Mouse (Mus musculus) gastrocnemius, postnatal 4 days (tissue): ENCODE data around the gene Inca1. TPM values are rescaled to one million over a fixed set of nuclear protein-coding genes. Genes with fewer than 3 reads are reported as not detected.
A peak's percentile ranks its signal among the peaks of the same experiment; 100 is the strongest.

ENCODE experiments used
- DNase-seq, 2 experiments: peaks; one replicate each; pipeline ENCODE4 v3.0.0; 2021 to 2022; ENCODE audit warnings: low spot score in 2 of 2, mixed read lengths in 2 of 2
- total RNA-seq, 2 experiments: library from RNA; stranded (reverse); gene quantifications; 2 replicates each; pipeline ENCODE4 v1.2.3; 2021

Gene Inca1
- total RNA-seq, 2 experiments from 2014 or later, result 2.0 to 3.0 TPM

DNA sequence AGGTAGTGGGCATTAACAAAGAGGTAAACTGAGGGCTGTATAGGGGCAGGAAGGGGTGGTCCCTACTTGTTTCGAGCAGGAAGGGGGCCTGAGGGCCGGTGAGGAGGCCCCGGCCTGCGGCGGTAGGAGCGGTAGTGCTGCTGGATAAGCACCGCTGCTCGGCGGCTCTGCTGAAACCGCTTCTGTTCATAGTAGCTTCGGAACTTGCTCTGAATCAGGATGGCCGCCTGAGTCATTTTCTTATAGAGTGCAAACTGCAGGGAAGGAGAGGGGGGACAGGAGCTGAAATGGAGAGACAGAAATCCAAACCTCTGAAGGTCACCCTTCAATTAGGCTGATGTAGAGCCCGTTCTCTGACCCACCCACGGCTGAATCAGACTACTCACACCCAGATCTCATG lies 29.5 kb downstream of the Inca1 start:
- no peak for DNase-seq

DNA sequence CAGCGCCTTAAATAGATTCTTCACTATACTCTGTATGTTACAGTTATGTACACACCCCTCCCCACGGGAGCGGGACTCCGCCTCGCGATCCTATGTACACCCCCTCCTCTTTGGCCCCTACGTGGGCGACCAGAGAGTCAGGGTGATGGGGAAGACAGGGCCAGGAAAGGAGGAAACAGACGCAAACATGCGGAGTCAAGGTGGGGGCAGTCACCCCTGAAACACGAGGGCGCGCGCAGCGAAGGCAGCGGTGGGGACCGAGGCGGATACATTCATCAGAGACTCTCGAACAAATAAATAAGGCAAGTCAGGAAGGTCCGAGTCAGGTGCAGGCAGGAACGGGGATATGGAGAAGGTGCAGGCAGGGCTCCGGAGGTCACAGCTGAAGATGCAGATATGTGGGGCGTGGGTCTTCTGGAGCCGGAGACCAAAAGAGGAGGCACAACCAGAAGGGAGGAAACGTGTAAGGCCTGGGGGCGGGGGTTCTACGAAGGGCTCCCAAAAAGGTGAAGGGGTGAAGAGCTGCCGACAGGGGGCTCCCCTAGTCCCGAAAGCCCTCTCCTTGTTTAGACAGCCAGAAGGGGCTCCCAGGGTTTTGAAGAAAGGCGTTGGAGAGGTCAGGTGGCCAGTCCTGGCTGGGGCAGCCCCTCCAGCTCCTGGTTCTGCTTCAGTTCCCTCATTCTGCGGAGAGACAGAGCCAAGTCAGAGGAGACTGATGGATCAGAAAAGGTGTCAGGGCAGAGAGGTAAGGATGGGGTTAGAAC lies 30.2 kb downstream of the Inca1 start:
- DNase-seq, result peak in 1 of 2 experiments; percentile 79

DNA sequence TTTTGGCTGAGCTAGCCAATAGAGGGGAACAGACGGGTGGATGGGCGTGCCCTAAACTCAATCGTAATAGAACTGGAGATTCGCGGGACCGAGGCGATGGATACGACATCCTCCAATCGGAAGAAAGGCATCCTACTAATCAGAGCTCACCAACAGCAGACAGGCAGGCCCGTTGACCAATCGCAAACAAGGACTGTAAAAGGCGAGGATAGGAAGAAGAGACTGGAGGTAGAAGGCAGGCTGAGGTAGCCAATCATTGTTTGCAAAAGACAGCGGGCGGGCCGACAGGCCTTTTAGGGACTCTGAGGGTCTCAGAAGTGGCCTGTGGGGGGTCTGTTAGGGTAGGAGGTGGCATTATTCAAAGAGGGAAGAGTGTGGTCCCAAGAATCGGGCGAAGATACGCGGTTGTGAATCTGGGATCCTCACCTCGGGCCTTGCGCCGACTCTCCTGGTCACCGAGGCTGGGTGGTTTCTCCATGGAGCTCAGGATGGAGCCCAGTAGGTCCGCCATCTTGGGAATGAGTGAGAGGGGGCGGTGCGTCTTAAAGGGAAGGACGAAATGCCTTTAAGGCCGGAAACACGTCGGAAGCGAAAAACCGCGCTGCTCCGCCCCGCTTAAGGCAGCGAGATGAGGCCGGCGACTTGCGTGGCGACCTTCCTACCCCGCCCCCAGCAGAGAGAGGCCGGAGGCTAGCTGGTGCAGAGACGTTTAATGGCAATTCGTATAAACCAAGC lies 31.0 kb downstream of the Inca1 start, which contains the start of gene Spag7:
Gene Spag7, minus strand, starts transcription at position 646 of the 735 bp plus-strand sequence.
- peak; percentile 85 to 96 for DNase-seq

DNA sequence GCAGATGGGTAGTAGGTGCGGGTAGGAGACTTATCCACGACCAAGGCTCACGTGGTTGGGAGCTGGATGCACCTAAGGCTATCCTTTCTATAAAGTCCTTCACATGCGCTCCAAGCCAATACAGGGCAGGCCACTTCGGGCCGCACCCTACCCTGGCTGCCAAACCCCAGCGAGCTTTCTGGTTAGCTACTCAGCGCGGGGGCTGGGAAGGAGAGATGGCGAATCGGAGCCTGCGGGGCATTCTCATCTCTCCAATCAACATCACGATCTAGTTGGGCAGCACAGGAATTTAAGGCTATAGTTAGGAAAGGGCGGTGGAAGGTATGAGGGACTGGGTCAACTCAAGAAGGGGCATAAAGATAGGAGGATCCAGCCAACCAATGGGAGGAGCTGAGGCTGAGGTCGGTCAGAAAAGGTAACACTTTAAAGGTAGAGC lies 31.6 kb downstream of the Inca1 start:
- DNase-seq, result peak in 1 of 2 experiments; percentile 78

DNA sequence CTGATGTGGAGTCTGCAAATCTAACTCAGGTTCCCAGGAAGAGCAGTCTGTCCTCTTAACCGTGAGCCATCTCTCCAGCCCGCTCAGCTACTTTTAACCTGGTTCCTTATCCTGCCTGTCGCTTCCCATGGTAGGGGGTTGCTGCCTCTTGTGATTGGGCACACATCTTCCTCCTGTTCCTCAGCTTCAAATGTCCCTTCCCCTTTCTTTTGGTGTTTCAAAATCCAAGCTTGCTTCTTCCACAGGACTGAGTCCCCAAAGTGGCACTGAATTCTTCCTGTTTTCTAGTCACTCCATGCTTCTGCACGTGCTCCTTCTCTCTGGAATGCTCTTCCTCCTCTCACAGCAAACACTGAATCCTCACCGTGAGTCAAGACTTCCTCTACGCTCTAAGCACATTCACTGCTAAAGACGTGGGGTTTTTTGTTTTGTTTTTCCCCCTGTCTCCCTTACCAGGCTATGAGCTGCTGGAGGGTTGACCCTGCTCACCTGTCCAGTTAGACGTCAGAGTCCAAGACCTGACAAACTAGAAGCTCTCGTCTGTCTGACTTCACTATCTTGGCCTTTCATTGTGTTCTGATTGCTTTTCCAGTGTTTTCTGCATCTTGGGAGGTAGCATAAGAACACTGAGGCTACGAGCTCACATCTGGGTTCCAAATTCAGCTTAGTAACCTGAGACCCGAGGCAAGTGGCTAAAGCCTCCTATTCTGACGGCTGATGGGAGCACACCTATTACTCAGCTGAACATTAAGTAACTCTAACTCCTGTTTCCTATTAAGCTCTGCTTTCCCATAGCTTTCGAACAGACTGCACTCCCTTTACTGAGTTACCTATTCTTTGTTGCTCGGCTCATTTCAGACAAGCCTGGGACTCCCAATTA lies 32.4 kb downstream of the Inca1 start:
- no peak for DNase-seq

DNA sequence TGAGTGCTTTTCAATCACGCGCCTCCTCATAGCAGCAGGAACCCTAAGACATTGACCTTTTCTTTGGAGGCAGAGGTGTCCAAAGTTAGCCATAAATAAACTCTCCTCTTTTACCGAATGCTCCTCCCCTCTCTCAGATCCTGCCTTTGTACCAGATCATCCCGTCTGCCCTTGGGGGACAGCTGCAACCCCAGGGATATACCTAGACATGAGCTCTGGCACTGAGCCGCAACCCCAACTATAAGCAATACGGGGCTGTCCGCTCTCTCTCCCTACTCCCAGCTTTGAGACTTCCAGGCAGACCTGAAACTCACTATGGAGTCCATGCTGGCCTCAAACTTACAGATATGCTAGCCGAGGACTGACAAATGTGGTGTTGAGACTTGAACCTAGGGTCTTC lies 33.3 kb downstream of the Inca1 start:
- no peak for DNase-seq

DNA sequence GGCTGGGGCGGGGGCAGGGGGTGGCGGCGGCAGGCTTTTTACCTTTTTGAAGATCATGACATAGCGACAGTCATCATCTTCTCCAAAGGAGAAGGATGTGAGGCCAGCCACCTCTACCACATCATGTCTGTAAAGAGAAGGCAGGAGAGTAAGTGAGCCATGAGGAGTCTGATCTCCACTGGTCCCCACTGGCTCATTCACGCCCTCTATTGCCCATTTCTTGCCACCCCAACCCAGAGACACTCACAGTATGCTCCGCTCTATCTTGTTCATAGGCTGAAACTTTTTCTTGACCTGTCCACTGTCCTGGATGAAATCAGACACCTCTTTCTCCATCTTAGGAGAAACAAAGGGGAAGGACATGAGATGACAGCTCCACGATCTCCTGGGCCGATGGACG lies 35.2 kb downstream of the Inca1 start:
- DNase-seq, result no peak

DNA sequence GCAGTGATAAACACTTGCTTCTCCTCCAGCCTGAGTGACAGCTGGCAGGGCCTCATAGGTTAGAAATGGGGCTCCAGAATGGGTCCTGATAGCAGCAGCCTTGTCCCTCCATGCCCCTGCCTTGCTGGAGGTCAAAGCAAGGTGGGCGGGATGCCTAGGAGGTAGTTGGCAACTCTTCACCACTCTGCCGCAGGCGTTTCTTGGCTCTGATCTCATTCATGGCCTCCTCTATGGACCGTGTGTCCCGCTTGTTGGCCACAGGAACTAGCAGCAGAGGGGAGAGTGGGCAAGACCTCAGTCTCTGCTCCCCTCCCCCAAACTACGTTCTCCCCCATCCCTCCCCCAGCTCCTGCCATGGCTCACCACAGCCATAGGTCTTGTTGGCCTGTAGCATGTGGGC lies 36.0 kb downstream of the Inca1 start:
- DNase-seq, result no peak

DNA sequence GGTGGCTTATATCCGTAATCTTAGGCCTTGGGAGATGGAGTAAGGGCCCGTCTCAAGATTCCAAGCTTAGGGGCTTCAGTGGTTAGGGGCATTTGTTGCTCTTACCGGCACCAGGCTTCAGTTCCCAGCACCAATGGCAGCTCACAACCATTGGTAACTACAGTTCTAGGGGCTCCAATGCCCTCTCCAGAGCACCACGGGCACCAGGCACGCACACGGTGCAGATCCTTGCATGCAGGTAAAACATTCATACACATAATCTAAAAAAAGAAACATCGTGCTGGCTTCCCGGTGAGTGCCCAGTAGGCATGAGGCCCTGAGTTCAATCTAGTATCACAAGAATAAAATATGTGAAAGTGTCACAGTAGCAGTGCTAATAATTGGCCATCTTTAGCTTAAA lies 36.9 kb downstream of the Inca1 start:
- DNase-seq, result no peak

DNA sequence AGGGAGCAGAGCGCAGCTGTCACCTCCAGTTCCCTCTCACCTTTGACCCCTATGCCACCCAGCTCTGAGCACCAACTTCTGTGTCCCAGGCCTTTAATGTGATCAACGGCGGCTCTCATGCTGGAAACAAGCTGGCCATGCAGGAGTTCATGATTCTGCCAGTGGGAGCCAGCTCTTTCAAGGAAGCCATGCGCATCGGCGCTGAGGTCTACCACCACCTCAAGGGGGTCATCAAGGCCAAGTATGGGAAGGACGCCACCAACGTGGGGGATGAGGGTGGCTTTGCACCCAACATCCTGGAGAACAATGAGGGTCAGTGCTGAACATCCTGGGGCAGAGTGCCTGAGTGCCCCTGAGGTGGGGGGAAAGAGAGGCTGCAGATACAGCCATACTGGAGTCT lies 39.4 kb downstream of the Inca1 start:
- DNase-seq, result no peak

DNA sequence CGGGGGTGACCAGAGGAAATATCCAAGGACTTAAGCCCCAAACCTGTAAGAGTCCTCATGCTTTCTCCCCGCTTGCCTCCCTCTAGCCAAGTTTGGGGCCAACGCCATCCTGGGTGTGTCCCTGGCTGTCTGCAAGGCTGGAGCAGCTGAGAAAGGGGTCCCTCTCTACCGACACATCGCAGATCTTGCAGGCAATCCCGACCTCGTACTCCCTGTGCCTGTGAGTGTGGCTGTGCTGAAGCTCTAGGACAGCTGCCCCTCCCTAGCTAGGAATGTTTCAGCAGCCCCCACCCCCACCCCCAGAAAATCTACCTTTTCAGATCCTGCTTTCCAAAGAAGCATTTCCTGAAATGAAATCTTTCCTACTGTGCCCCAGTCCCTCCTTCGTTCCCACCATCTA lies 41.0 kb downstream of the Inca1 start:
- DNase-seq, result no peak

DNA sequence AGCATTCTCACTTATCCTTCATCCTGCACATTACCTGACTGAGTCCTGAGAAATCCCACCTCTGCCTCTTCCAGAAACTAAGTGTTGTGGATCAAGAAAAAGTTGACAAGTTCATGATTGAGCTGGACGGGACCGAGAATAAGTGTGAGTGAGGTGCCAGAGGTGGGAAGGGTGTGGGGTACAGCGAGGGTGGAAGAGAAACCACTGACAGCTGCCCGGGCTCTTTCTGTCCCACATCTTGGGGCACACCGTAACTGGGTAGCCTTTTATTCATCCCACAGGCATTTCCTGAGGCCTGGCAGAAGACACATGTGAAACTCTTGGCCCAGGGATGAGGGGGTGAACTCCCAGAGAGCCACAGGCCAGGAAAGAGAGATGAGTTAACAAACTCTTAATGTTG lies 41.4 kb downstream of the Inca1 start:
- DNase-seq, result no peak

DNA sequence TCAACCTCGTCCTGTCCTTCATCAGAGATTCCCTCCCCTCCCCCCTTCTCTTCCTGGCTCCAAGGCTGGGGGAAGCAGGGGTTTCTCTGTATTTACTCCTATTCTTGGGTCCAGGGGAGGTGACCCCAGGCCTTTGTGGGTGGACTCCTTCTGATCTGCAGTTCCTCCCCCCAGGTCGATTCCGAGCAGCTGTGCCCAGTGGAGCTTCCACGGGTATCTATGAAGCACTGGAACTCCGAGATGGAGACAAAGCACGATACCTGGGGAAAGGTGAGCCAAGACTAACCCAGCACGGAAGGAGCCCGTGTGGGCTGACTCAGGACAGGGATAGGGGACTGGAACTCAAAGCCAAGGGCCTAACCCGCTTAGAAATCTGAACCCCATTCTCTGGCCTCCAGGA lies 42.0 kb downstream of the Inca1 start:
- no peak for DNase-seq

DNA sequence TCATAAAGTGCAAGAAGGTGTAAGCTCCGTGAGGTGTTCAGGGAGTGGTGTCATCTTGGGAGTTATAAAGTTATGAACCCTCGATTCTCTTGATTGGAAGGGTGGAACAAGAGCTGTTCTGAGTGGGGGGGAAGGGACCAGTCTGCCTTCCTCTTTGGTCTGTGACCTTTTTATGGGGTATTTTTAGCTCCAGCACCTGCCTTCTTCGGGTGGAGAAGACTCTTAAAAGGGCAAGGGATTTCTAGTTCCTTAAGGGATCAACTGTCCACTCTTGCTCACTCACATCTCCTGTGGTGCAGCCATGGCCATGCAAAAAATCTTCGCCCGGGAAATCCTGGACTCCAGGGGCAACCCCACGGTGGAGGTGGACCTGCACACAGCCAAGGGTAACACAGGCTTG lies 42.4 kb downstream of the Inca1 start:
- no peak for DNase-seq

DNA sequence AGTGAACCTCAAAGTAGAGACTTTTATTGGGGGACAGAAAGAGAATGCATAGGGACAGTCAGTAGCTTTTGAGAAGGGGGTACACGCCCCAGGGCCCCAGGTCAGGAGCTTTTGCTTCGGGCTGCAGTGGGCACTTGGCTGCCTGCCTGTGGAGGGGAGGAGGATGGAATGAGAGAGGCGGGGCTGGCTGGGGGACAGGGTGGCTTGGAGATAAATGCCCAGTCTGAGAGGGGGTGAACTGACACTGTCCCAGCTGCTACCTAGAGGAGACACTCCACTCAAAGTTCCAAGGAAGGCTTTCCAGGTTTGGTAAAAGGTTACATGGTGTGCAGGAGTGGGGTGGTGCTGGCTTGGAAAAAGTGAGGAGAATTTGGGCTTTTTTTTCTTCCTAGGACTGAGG lies 43.0 kb downstream of the Inca1 start, which contains the start of gene Eno3:
Gene Eno3, plus strand, starts transcription at position 239 of the 400 bp plus-strand sequence.
- peak in 1 of 2 experiments; percentile 51 for DNase-seq

DNA sequence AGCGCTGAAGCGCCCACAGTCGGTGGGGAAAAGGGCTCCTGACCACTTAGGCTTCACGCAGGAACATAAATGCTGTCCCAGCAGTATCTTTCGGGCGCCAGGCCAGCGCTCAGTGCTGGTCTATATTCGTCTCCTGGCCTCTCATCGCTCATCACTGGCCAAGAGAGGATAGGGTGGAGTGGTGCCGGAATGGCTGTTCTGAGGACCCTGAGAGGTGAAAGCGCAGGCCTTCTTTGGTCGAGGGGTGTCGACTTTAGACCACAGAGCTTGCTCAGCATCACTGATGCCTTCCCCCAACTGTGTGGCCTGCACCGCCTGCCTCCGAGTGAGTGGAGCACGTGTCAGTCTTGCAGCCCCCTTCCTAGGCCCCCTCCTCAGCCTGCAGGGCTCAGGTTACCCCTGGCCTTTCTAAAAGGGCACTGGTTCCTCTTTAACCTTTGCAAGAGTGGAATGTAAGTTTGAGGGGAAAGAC lies 43.5 kb downstream of the Inca1 start:
- peak in 1 of 2 experiments; percentile 77 for DNase-seq

DNA sequence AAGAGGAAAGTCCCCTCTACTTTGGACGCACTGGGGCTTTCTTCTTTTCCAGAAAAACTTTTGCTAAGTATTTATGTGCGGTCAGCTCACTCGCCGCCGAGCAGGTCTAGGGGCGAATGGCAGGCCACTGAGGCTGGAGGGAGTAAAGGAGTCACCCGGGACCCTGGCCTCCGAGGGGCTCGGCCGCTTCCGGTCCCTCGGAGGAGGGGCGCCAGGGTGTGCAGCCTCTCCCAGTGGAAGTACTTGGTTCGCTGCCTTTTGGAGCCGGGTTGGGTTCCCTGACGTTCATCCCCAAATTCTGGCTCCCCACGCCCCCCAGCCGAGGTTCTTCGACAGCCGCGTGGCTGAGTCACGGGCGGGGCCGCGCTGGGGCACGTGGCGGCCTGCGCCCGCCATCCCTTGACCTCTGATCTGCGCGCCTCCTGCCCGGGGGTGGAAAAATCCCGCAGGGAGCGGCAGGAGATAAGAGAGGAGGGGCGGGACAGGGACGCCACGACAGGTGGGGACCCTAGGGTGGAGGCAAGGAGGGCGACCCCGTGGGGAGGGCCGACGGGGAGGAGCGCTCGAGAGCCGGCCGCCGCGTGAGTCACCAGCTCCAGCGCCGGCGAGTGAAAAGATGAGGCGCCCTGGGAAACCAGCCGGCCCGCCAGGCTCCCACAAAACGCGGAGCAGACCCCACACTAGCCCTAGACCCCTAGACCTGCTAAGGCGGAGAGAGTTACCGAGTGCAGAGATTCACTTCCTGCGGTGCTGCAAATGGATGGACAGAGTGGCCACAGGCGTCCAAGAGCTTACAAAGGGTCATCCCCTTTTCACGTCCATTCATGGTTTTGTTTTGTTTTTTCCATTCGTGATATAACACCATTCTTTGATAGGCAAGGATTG lies 44.1 kb downstream of the Inca1 start:
- peak; percentile 58 to 79 for DNase-seq

DNA sequence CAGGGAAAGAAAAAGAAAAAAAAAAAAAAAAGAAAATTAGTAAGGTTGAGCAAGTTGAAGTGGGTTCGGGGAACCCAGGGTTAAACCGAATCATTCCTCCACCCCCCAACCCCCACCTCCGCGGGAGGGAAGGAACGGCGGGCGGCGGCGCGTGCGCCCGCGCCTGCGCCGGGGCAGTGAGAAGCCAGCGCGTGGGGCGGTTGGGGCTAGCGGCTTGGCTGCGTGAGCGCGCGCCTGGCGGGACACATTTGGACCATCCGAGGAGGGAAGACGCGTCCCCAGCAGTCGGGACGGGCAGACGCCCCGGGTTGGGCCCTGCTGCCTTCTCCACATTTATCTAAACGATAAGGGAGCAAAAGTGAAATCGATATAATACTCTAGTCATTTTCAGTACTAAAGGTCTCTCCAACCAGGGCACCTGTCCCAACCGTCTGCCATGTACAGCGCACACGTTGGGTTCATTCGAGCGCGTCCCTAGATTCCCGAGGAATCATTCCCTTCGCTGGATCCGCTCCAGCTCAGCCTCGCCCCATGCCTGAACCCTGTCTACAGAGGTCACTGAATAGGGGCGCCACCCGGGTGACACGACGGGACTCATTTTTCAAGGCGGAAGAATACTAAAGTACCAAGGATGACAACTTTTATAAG lies 44.9 kb downstream of the Inca1 start:
- peak; percentile 82 to 89 for DNase-seq

DNA sequence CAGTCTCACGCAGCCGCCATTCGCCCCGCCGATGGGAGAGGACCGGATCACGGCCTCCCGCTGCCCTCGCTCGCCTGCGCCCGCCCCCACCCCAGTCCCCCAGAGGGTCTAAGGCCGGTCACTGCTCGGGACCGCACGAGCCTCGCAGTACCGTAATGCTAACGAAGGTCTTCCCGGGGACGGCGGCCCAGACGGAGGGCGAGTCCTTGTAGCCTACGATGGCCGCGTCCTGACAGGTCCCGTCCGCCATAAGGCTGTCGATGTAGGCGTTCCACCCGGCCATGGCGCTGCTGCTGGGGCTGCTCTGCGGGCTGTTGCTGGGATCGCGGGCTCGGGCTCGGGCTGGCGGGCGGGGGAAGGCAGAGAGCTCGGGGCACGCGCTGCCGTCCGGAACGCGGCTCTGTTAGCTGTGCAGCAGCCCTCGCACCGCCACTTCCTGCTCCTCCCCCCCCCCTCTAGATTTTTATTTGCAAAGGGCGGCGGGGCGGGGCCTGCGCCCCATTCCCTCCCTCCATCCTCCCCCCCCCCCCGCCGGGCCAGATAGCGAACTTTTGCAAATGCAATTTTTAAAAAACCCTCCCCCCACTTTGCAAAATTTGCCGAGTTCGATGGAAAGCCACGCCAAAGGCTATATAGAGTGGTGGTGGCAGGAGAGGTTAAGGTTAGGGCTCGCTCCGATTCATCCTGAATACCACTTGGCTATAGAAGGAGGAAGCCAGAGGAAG lies 45.6 kb downstream of the Inca1 start, which contains the start of gene Pfn1:
Gene Pfn1, minus strand, starts transcription at position 447 of the 725 bp plus-strand sequence.
- DNase-seq, result peak; percentile 72 to 82
